Mouse (Mus musculus) heart, embryonic 13.5 days (tissue): ENCODE results near the gene C1qtnf7. TPM values are rescaled to one million over a fixed set of nuclear protein-coding genes. Genes with fewer than 3 reads are reported as not detected.

Experiments used
- polyA plus RNA-seq: library from polyadenylated mRNA; unstranded; fragments of >200 nt; fragmentation: Nextera tagmentation; extraction: Ambion mirVana; gene quantifications from 2 replicates; pipeline ENCODE4 v1.2.1, GENCODE M21; 2015

The C1qtnf7 gene
- polyA plus RNA-seq, 1 experiment from 2014 or later = 7.6 TPM

Other genes with a start within 250 kb of the C1qtnf7 start
- gene Cc2d2a, start 146.8 kb downstream of the C1qtnf7 start, polyA plus RNA-seq = 8.2 and 9.7 TPM in 2 replicates